8 mouse cellular contexts compared by ENCODE assay signal in the genomic region with DNA sequence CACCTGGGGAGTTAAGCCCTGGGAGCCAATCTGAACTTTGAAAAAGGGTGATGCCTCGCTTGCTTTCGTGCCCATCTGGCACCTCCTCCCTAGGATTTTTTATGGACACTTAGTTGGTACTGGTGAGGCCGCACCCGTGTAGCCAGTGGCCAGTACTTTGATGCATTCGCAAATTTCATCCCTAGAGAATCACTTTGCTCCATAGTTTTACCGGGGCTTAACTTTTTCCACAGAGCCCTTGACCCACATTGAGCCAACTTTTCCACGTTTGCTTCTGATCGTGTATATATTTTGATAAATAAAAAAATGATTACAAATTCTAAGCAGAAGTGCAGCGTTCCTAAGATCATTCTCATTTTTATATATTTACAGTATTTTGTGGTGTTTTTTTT. TPM values are rescaled to one million over a fixed set of nuclear protein-coding genes. Genes with fewer than 3 reads are reported as not detected.
DNase-seq lines count a peak whose midpoint lies in the region; ATAC-seq and TF ChIP-seq lines count a peak whose summit lies in the region.

No protein-coding gene starts in this region.

- peak overlapping the region; percentile 80 for H3K9ac ChIP-seq in heart, postnatal 0 days (replicated peaks; ENCODE audit: low read depth, low read length)
- H3K9ac ChIP-seq in hindbrain, embryonic 13.5 days, result peak overlapping the region; percentile 76
- H3K9ac ChIP-seq in midbrain, embryonic 14.5 days (replicated peaks; ENCODE audit: low read length), result peak overlapping the region; percentile 61

- WGBS in heart, postnatal 0 days, result 16% methylated on average over 9 of the region's 9 CpGs
- WGBS in hindbrain, embryonic 13.5 days, result 23% methylated on average over 9 of the region's 9 CpGs
- WGBS in midbrain, embryonic 14.5 days, result 28% methylated on average over 9 of the region's 9 CpGs

- no peaks in the 10 kb centered on the region for H3K27me3 ChIP-seq in heart, postnatal 0 days (ENCODE audit: control insufficient read depth, insufficient read depth, low read length)
- no peaks in the 10 kb centered on the region for H3K27me3 ChIP-seq in hindbrain, embryonic 13.5 days
- H3K27me3 ChIP-seq in midbrain, embryonic 14.5 days (ENCODE audit: control insufficient read depth, insufficient read depth, low read length), result no peaks in the 10 kb centered on the region

- H3K4me2 ChIP-seq in heart, postnatal 0 days (ENCODE audit: low read depth, low read length), result peak overlapping the region; percentile 64
- peak overlapping the region; percentile 56 for H3K4me2 ChIP-seq in hindbrain, embryonic 13.5 days
- H3K4me2 ChIP-seq in midbrain, embryonic 14.5 days (ENCODE audit: low read length), result peak overlapping the region; percentile 56

- no peaks in the 10 kb centered on the region; the same call in 1 of the 2 replicates for H3K36me3 ChIP-seq in heart, postnatal 0 days (replicated peaks; ENCODE audit: control insufficient read depth, insufficient read depth, low read length)
- peaks cover 7% of the 10 kb centered on the region; the same call in 1 of the 2 replicates for H3K36me3 ChIP-seq in hindbrain, embryonic 13.5 days
- H3K36me3 ChIP-seq in midbrain, embryonic 14.5 days (ENCODE audit: control insufficient read depth, insufficient read depth, low read length), result 0 out of 2 replicates have a peak, but pooled peaks cover under 1% of the 10 kb centered on the region

- TF ChIP-seq POLR2A in bone marrow macrophage, adult 2 months (IDR thresholded peaks at IDR 0.05; ENCODE audit: borderline replicate concordance, low read depth, low read length), result no peak

- no peaks in the 10 kb centered on the region for H3K9me3 ChIP-seq in heart, postnatal 0 days (replicated peaks; ENCODE audit: control insufficient read depth, low read length)
- H3K9me3 ChIP-seq in hindbrain, embryonic 13.5 days, result no peaks in the 10 kb centered on the region
- H3K9me3 ChIP-seq in midbrain, embryonic 14.5 days (ENCODE audit: control insufficient read depth, low read length), result no peaks in the 10 kb centered on the region

- no peaks in the 10 kb centered on the region for H3K4me1 ChIP-seq in heart, postnatal 0 days (ENCODE audit: control insufficient read depth, insufficient read depth)
- peaks cover 6% of the 10 kb centered on the region; the same call in 1 of the 2 replicates for H3K4me1 ChIP-seq in bone marrow macrophage, adult 2 months (ENCODE audit: control insufficient read depth, insufficient read depth, low read length)
- H3K4me1 ChIP-seq in hindbrain, embryonic 13.5 days (replicated peaks), result peaks cover 11% of the 10 kb centered on the region; the same call in 1 of the 2 replicates
- peaks cover 6% of the 10 kb centered on the region; the same call in 1 of the 2 replicates for H3K4me1 ChIP-seq in midbrain, embryonic 14.5 days (ENCODE audit: control insufficient read depth, insufficient read depth, low read length)

- no peak for DNase-seq in heart, postnatal 0 days (ENCODE audit: low spot score)
- no peak for DNase-seq in heart, postnatal 25 days (ENCODE audit: low spot score)
- no peak for DNase-seq in midbrain, embryonic 14.5 days
- DNase-seq in retina, postnatal 1 day, result no peak
- DNase-seq in right cerebral cortex, postnatal 14 days, result no peak
- no peak for DNase-seq in kidney, adult 9 months

- intact Hi-C loops in heart, postnatal 25 days (cut with DNase I), result loop anchor here (10.0 kb wide), 1 partner anchor 162 kb away; no protein-coding TSS in a partner anchor

- no peak for TF ChIP-seq EP300 in heart, postnatal 0 days (IDR thresholded peaks at IDR 0.05; ENCODE audit: low read depth)

- H3K4me3 ChIP-seq in heart, postnatal 0 days (ENCODE audit: low read depth, low read length), result peak overlapping the region; percentile 75
- H3K4me3 ChIP-seq in bone marrow macrophage, adult 2 months (ENCODE audit: insufficient read depth, low read length), result peak overlapping the region; percentile 92
- peak overlapping the region; percentile 63 for H3K4me3 ChIP-seq in hindbrain, embryonic 13.5 days
- H3K4me3 ChIP-seq in midbrain, embryonic 14.5 days (replicated peaks; ENCODE audit: low read depth, low read length), result peak overlapping the region; percentile 57

- no peak for ATAC-seq in heart, postnatal 0 days (ENCODE audit: insufficient read depth, low read depth)
- no peak for ATAC-seq in hindbrain, embryonic 13.5 days (ENCODE audit: low FRiP score)
- peak; percentile 15; the same call in 1 of the 2 replicates for ATAC-seq in midbrain, embryonic 14.5 days (ENCODE audit: low FRiP score, low TSS enrichment)

- H3K27ac ChIP-seq in heart, postnatal 0 days (ENCODE audit: low read depth), result peak overlapping the region; percentile 87
- peak overlapping the region; percentile 37 for H3K27ac ChIP-seq in bone marrow macrophage, adult 2 months (ENCODE audit: insufficient read depth, low read depth, low read length)
- peak overlapping the region; percentile 83 for H3K27ac ChIP-seq in hindbrain, embryonic 13.5 days
- H3K27ac ChIP-seq in midbrain, embryonic 14.5 days (replicated peaks; ENCODE audit: low read depth, low read length), result no peak overlapping the region; the same call in 1 of the 2 replicates

- no peak for TF ChIP-seq CTCF in heart, postnatal 0 days (IDR thresholded peaks at IDR 0.05; ENCODE audit: low read depth)
- no peak for TF ChIP-seq CTCF in bone marrow macrophage, adult 2 months (IDR thresholded peaks at IDR 0.05; ENCODE audit: low read depth, low read length)

RNA-seq across cellular contexts. Expression of gene Eif1ax, which starts 0.8 kb away (rescaled TPM):
- total RNA-seq in heart, postnatal 0 days (2014; rRNA removed; ENCODE audit: low replicate concordance), result 17.5 and 23.6 TPM in 2 replicates
- 84.3 and 96.7 TPM in 2 replicates for polyA plus RNA-seq in heart, postnatal 0 days (2015; fragmentation: Nextera tagmentation; extraction: Ambion mirVana)
- 10 to 100 TPM; 80.1 to 89.7 TPM for total RNA-seq in heart, postnatal 25 days (2021)
- polyA plus RNA-seq in bone marrow macrophage, adult 2 months (2012; ENCODE audit: insufficient read depth, insufficient read length, missing spikeins), result 20.6 and 25.1 TPM in 2 replicates
- 109 and 119 TPM in 2 replicates for polyA plus RNA-seq in hindbrain, embryonic 13.5 days (2015; fragmentation: Nextera tagmentation; extraction: Ambion mirVana)
- polyA plus RNA-seq in midbrain, embryonic 14.5 days (2014; fragmentation: Nextera tagmentation; extraction: Ambion mirVana), result 94.5 and 96.1 TPM in 2 replicates

RNA-seq across cellular contexts. Expression of gene Map7d2, which starts 41.6 kb away (rescaled TPM):
- total RNA-seq in heart, postnatal 0 days (2014; rRNA removed; ENCODE audit: low replicate concordance), result 0.04 TPM in 1 of 2 replicates, not detected in the other
- polyA plus RNA-seq in heart, postnatal 0 days (2015; fragmentation: Nextera tagmentation; extraction: Ambion mirVana), result 0.53 and 0.56 TPM in 2 replicates
- total RNA-seq in heart, postnatal 25 days (2021), result 1 to 10 TPM; 1.0 to 1.4 TPM
- not detected in 2 replicates for polyA plus RNA-seq in bone marrow macrophage, adult 2 months (2012; ENCODE audit: insufficient read depth, insufficient read length, missing spikeins)
- 30.3 and 32.1 TPM in 2 replicates for polyA plus RNA-seq in hindbrain, embryonic 13.5 days (2015; fragmentation: Nextera tagmentation; extraction: Ambion mirVana)
- 31.5 and 32.7 TPM in 2 replicates for polyA plus RNA-seq in midbrain, embryonic 14.5 days (2014; fragmentation: Nextera tagmentation; extraction: Ambion mirVana)

Comparison
In these comparisons a context has a peak if more than half of its experiments do, and no peak if none do; other contexts are left out.
1. RNA of gene Map7d2, which starts 41.6 kb away (polyA plus RNA-seq): 31.5 to 32.7 TPM in midbrain, embryonic 14.5 days and 30.3 to 32.1 TPM in hindbrain, embryonic 13.5 days; 0.53 to 0.56 TPM in heart, postnatal 0 days and not detected in bone marrow macrophage, adult 2 months; every median in the first group is over 10 times any median in the second.
2. Peak in every context shown above with its lines, with median percentiles within 50 percentile points of each other: H3K4me2 ChIP-seq, H3K4me3 ChIP-seq and H3K9ac ChIP-seq.